Mouse (Mus musculus) heart, embryonic 13.5 days (tissue): Measurements from ENCODE around the gene Art3. TPM values are rescaled to one million over a fixed set of nuclear protein-coding genes. Genes with fewer than 3 reads are reported as not detected.

Experiments
- ATAC-seq: fragments of 200-750 bp; cut with Nextera tagmentation; 2 replicates; pipeline ENCODE4 v1.8.0; 2017; ENCODE audit warnings: moderate TSS enrichment; ENCODE audit not compliant: insufficient number of reproducible peaks, low FRiP score, low TSS enrichment; ENCODE audit errors: extremely low read depth
- H3K27ac ChIP-seq: fragments of 300-500 bp; sonication (generic); replicated peaks from 2 replicates; pipeline ENCODE4 v1.5.1; 2015; ENCODE audit warnings: moderate library complexity, mild to moderate bottlenecking, inconsistent platforms
- H3K27me3 ChIP-seq: fragments of 300-500 bp; sonication (generic); replicated peaks from 2 replicates; pipeline ENCODE4 v1.6.1; 2015; ENCODE audit warnings: mild to moderate bottlenecking, inconsistent platforms
- H3K36me3 ChIP-seq: fragments of 300-500 bp; sonication (generic); 2 replicates; pipeline ENCODE4 v1.6.1; 2015; ENCODE audit warnings: mild to moderate bottlenecking, inconsistent platforms
- H3K4me1 ChIP-seq: fragments of 300-500 bp; sonication (generic); 2 replicates; pipeline ENCODE4 v1.6.1; 2015; ENCODE audit warnings: inconsistent platforms
- H3K4me2 ChIP-seq: fragments of 300-500 bp; sonication (generic); 2 replicates; pipeline ENCODE4 v1.6.1; 2015; ENCODE audit warnings: inconsistent platforms, mild to moderate bottlenecking, moderate library complexity
- H3K4me3 ChIP-seq: fragments of 300-500 bp; sonication (generic); 2 replicates; pipeline ENCODE4 v1.5.1; 2015; ENCODE audit warnings: moderate library complexity, mild to moderate bottlenecking, inconsistent platforms
- H3K9ac ChIP-seq: fragments of 300-500 bp; sonication (generic); 2 replicates; pipeline ENCODE4 v1.6.1; 2015; ENCODE audit warnings: inconsistent platforms, mild to moderate bottlenecking, moderate library complexity
- H3K9me3 ChIP-seq: fragments of 300-500 bp; sonication (generic); 2 replicates; pipeline ENCODE4 v1.6.1; 2016; ENCODE audit warnings: inconsistent platforms
- WGBS: fragments of 180-500 bp; shearing (Covaris S2); methylation state at CpG from one replicate; pipeline ENCODE4 v1.1.7; 2015; ENCODE audit warnings: mixed read lengths; 5-methylcytosine and 5-hydroxymethylcytosine counted together
- polyA plus RNA-seq: library from polyadenylated mRNA; unstranded; fragments of >200 nt; fragmentation: Nextera tagmentation; extraction: Ambion mirVana; gene quantifications from 2 replicates; pipeline ENCODE4 v1.2.1, GENCODE M21; 2015

Gene Art3
- polyA plus RNA-seq, 1 experiment from 2014 or later: 35.4 TPM

GRCm38 (mm10) chr5:92431611-92432010 lies 100.0 kb downstream of the Art3 start:
- 85% methylated on average over 7 of the region's 7 CpGs for WGBS
- ATAC-seq: no peak
- H3K36me3 ChIP-seq: peaks cover 37% of the 10 kb centered on the region
- peaks cover 17% of the 10 kb centered on the region for H3K4me1 ChIP-seq
- no peak overlapping the region for H3K4me3 ChIP-seq
- H3K9me3 ChIP-seq: no peaks in the 10 kb centered on the region
- no peak overlapping the region for H3K9ac ChIP-seq
- H3K4me2 ChIP-seq: no peak overlapping the region
- H3K27ac ChIP-seq: no peak overlapping the region
- no peaks in the 10 kb centered on the region for H3K27me3 ChIP-seq

- 1% methylated on average over 12 of the region's 12 CpGs for WGBS
- no peaks in the 10 kb centered on the region for H3K9me3 ChIP-seq
- peak overlapping the region; percentile 95 for H3K9ac ChIP-seq
- H3K4me3 ChIP-seq: peak overlapping the region; percentile 89
- peaks cover 17% of the 10 kb centered on the region for H3K4me1 ChIP-seq
- H3K27ac ChIP-seq: peak overlapping the region; percentile 82; the same call in 1 of the 2 replicates
- no peaks in the 10 kb centered on the region for H3K27me3 ChIP-seq
- H3K36me3 ChIP-seq: peaks cover 13% of the 10 kb centered on the region
- ATAC-seq: no peak
- H3K4me2 ChIP-seq: peak overlapping the region; percentile 88
These were observed 102.4 kb downstream of the Art3 start for GRCm38 (mm10) chr5:92434070-92434469.

- Histone ChIP-seq H3K4me1 (peaks cover 17% of the 10 kb centered on the region), H3K36me3 (peaks cover 8% of the 10 kb centered on the region; the same call in 1 of the 2 replicates), H3K9me3 (no peaks in the 10 kb centered on the region), H3K4me2 (peak overlapping the region; percentile 88), H3K4me3 (peak overlapping the region; percentile 89), H3K27ac (peak overlapping the region; percentile 82), H3K9ac (peak overlapping the region; percentile 95), H3K27me3 (no peaks in the 10 kb centered on the region)
- ATAC-seq: peak; percentile 44
- WGBS: 2% methylated on average over 31 of the region's 39 CpGs
These were observed 103.0 kb downstream of the Art3 start for GRCm38 (mm10) chr5:92434571-92434985.

GRCm38 (mm10) chr5:92435025-92435584 lies 103.5 kb downstream of the Art3 start, which contains the start of gene Nup54:
Gene Nup54, minus strand, starts transcription at chr5:92435219.
- peak; percentile 95 for ATAC-seq

GRCm38 (mm10) chr5:92438540-92438939 lies 106.9 kb downstream of the Art3 start:
- H3K27ac ChIP-seq: no peak overlapping the region
- H3K4me2 ChIP-seq: no peak overlapping the region
- no peak overlapping the region for H3K9ac ChIP-seq
- 70% methylated on average over 8 of the region's 8 CpGs for WGBS
- no peak for ATAC-seq
- H3K4me1 ChIP-seq: peaks cover 34% of the 10 kb centered on the region
- no peak overlapping the region for H3K4me3 ChIP-seq
- H3K36me3 ChIP-seq: peaks cover 7% of the 10 kb centered on the region
- H3K9me3 ChIP-seq: no peaks in the 10 kb centered on the region
- no peaks in the 10 kb centered on the region for H3K27me3 ChIP-seq

More at GRCm38 (mm10) chr5:92435025-92435584, 103.5 kb downstream of the Art3 start, which contains the start of gene Nup54:
- Histone ChIP-seq H3K9ac (peak within 1 kb of the TSS; percentile 95), H3K4me1 (peaks cover 17% of the 10 kb centered on the region), H3K36me3 (peaks cover 7% of the 10 kb centered on the region; the same call in 1 of the 2 replicates), H3K9me3 (no peaks in the 10 kb centered on the region), H3K4me3 (peak within 1 kb of the TSS; percentile 89), H3K27ac (peak within 1 kb of the TSS; percentile 82), H3K27me3 (no peaks in the 10 kb centered on the region), H3K4me2 (peak within 1 kb of the TSS; percentile 88)
- 2% methylated on average over 34 of the region's 34 CpGs for WGBS

- Histone ChIP-seq H3K4me1 (peaks cover 29% of the 10 kb centered on the region), H3K4me3 (no peak overlapping the region), H3K9ac (no peak overlapping the region), H3K27me3 (no peaks in the 10 kb centered on the region), H3K36me3 (peaks cover 35% of the 10 kb centered on the region), H3K27ac (peak overlapping the region; percentile 87), H3K9me3 (no peaks in the 10 kb centered on the region), H3K4me2 (no peak overlapping the region)
- no peak for ATAC-seq
- WGBS: 51% methylated on average over 5 of the region's 5 CpGs
These were observed 109.9 kb downstream of the Art3 start for GRCm38 (mm10) chr5:92441494-92441893.

GRCm38 (mm10) chr5:92442914-92443313 lies 111.3 kb downstream of the Art3 start:
- 17% methylated on average over 7 of the region's 7 CpGs for WGBS
- Histone ChIP-seq H3K36me3 (peaks cover 49% of the 10 kb centered on the region), H3K27ac (peak overlapping the region; percentile 87), H3K4me3 (no peak overlapping the region), H3K9ac (peak overlapping the region; percentile 56; the same call in 1 of the 2 replicates), H3K4me1 (peaks cover 31% of the 10 kb centered on the region), H3K27me3 (no peaks in the 10 kb centered on the region), H3K4me2 (peak overlapping the region; percentile 49), H3K9me3 (no peaks in the 10 kb centered on the region)
- 0 out of 2 replicates have a peak, but pooled peaks have one; percentile 59 for ATAC-seq

- H3K27me3 ChIP-seq: no peaks in the 10 kb centered on the region
- peaks cover 70% of the 10 kb centered on the region for H3K36me3 ChIP-seq
- H3K4me3 ChIP-seq: no peak overlapping the region
- ATAC-seq: no peak
- no peak overlapping the region for H3K27ac ChIP-seq
- WGBS: 57% methylated on average over 2 of the region's 2 CpGs
- H3K9me3 ChIP-seq: no peaks in the 10 kb centered on the region
- peaks cover 42% of the 10 kb centered on the region for H3K4me1 ChIP-seq
- no peak overlapping the region for H3K4me2 ChIP-seq
- H3K9ac ChIP-seq: no peak overlapping the region
These were observed 113.4 kb downstream of the Art3 start for GRCm38 (mm10) chr5:92445016-92445415.

- 83% methylated on average over 5 of the region's 5 CpGs for WGBS
- peaks cover 32% of the 10 kb centered on the region for H3K4me1 ChIP-seq
These were observed 115.1 kb downstream of the Art3 start for GRCm38 (mm10) chr5:92446736-92447135.

GRCm38 (mm10) chr5:92452876-92453275 lies 121.2 kb downstream of the Art3 start:
- no peak overlapping the region for H3K4me3 ChIP-seq
- 84% methylated on average over 5 of the region's 5 CpGs for WGBS
- H3K4me1 ChIP-seq: peaks cover 29% of the 10 kb centered on the region
- H3K9ac ChIP-seq: no peak overlapping the region
- peaks cover 80% of the 10 kb centered on the region for H3K36me3 ChIP-seq
- no peaks in the 10 kb centered on the region for H3K27me3 ChIP-seq
- H3K9me3 ChIP-seq: no peaks in the 10 kb centered on the region
- ATAC-seq: no peak
- no peak overlapping the region for H3K4me2 ChIP-seq
- no peak overlapping the region for H3K27ac ChIP-seq

More at GRCm38 (mm10) chr5:92446736-92447135, 115.1 kb downstream of the Art3 start:
- no peaks in the 10 kb centered on the region for H3K9me3 ChIP-seq
- H3K9ac ChIP-seq: no peak overlapping the region
- ATAC-seq: no peak
- H3K36me3 ChIP-seq: peaks cover 82% of the 10 kb centered on the region
- H3K4me2 ChIP-seq: no peak overlapping the region
- H3K4me3 ChIP-seq: no peak overlapping the region
- H3K27me3 ChIP-seq: no peaks in the 10 kb centered on the region
- no peak overlapping the region for H3K27ac ChIP-seq

- no peaks in the 10 kb centered on the region for H3K27me3 ChIP-seq
- H3K9me3 ChIP-seq: no peaks in the 10 kb centered on the region
- no peak overlapping the region for H3K9ac ChIP-seq
- H3K36me3 ChIP-seq: peaks cover 57% of the 10 kb centered on the region
- H3K4me2 ChIP-seq: no peak overlapping the region
- peaks cover 17% of the 10 kb centered on the region for H3K4me1 ChIP-seq
- 53% methylated on average over 2 of the region's 2 CpGs for WGBS
- ATAC-seq: no peak
- H3K27ac ChIP-seq: no peak overlapping the region
- H3K4me3 ChIP-seq: no peak overlapping the region
These were observed 125.8 kb downstream of the Art3 start for GRCm38 (mm10) chr5:92457410-92457809.

- Histone ChIP-seq H3K4me3 (no peak overlapping the region), H3K27ac (no peak overlapping the region), H3K9ac (no peak overlapping the region), H3K27me3 (no peaks in the 10 kb centered on the region), H3K36me3 (peaks cover 44% of the 10 kb centered on the region), H3K4me2 (no peak overlapping the region), H3K9me3 (no peaks in the 10 kb centered on the region), H3K4me1 (peaks cover 17% of the 10 kb centered on the region)
- no peak for ATAC-seq
- 63% methylated on average over 5 of the region's 5 CpGs for WGBS
These were observed 127.1 kb downstream of the Art3 start for GRCm38 (mm10) chr5:92458726-92459125.
